Mouse (Mus musculus) stomach, postnatal 0 days (tissue): ENCODE data around the gene Kcna5.

ENCODE experiments used
- CTCF ChIP-seq: IDR thresholded peaks from 2 replicates; pipeline ENCODE4 v1.5.1; 2016; ENCODE audit warnings: antibody characterized with exemption, low read depth, mild to moderate bottlenecking, moderate library complexity
- EP300 ChIP-seq: optimal IDR thresholded peaks from 2 replicates; pipeline ENCODE3; 2016; ENCODE audit warnings: antibody characterized with exemption

- no peak for TF ChIP-seq EP300
- TF ChIP-seq CTCF, result no peak
Observed at GRCm38 (mm10) chr6:126483264-126483867, 51.8 kb downstream of the Kcna5 start.
